Mouse (Mus musculus): ENCODE measurements at regions not wholly inside any gene's neighbourhood (a gene's known extent, or its start where the extent isn't known, plus 50 kb on each side); places are given as distances from the start of the nearest gene placed in this dataset.
A peak's percentile ranks its signal among the peaks of the same experiment; 100 is the strongest.

- H3K4me1 ChIP-seq (ENCODE audit: insufficient read depth, low read length) = peaks cover 26% of the 10 kb centered on the region
- H3K36me3 ChIP-seq (ENCODE audit: insufficient read depth, low read length) = no peaks in the 10 kb centered on the region
- H3K4me3 ChIP-seq (ENCODE audit: low read length) = no peak overlapping the region
- H3K9ac ChIP-seq (replicated peaks; ENCODE audit: low read length) = no peak overlapping the region
- WGBS = 97% methylated on average over 5 of the region's 5 CpGs
- no peak overlapping the region for H3K27ac ChIP-seq (ENCODE audit: low read length)
- H3K4me2 ChIP-seq (replicated peaks; ENCODE audit: low read depth, low read length) = no peak overlapping the region
- no peaks in the 10 kb centered on the region for H3K9me3 ChIP-seq (ENCODE audit: low read length)
- no peaks in the 10 kb centered on the region for H3K27me3 ChIP-seq (ENCODE audit: insufficient read depth, low read length)
- no peak for ATAC-seq (ENCODE audit: low FRiP score, low TSS enrichment)
Measured at GRCm38 (mm10) chr4:84063755-84064154, 538.4 kb downstream of the Ccdc171 start.

- Histone ChIP-seq H3K27me3 (ENCODE audit: insufficient read depth, low read length) (no peaks in the 10 kb centered on the region), H3K9me3 (ENCODE audit: low read length) (no peaks in the 10 kb centered on the region), H3K4me2 (replicated peaks; ENCODE audit: low read depth, low read length) (no peak overlapping the region), H3K9ac (replicated peaks; ENCODE audit: low read length) (no peak overlapping the region), H3K36me3 (ENCODE audit: insufficient read depth, low read length) (no peaks in the 10 kb centered on the region), H3K4me3 (ENCODE audit: low read length) (no peak overlapping the region), H3K27ac (ENCODE audit: low read length) (no peak overlapping the region), H3K4me1 (ENCODE audit: insufficient read depth, low read length) (peaks cover 36% of the 10 kb centered on the region)
- 30% methylated on average over 13 of the region's 15 CpGs for WGBS
- peak; percentile 52; the same call in 1 of the 2 replicates for ATAC-seq (ENCODE audit: low FRiP score, low TSS enrichment)
Measured at GRCm38 (mm10) chr4:84064614-84065456, 539.5 kb downstream of the Ccdc171 start.

GRCm38 (mm10) chr4:84065457-84066124, 540.2 kb downstream of the Ccdc171 start:
- ATAC-seq (ENCODE audit: low FRiP score, low TSS enrichment) = no peak
- 50% methylated on average over 12 of the region's 12 CpGs for WGBS
- Histone ChIP-seq H3K36me3 (ENCODE audit: insufficient read depth, low read length) (no peaks in the 10 kb centered on the region), H3K4me3 (ENCODE audit: low read length) (no peak overlapping the region), H3K9ac (replicated peaks; ENCODE audit: low read length) (no peak overlapping the region), H3K27me3 (ENCODE audit: insufficient read depth, low read length) (no peaks in the 10 kb centered on the region), H3K27ac (ENCODE audit: low read length) (no peak overlapping the region), H3K4me1 (ENCODE audit: insufficient read depth, low read length) (peaks cover 40% of the 10 kb centered on the region), H3K9me3 (ENCODE audit: low read length) (no peaks in the 10 kb centered on the region), H3K4me2 (replicated peaks; ENCODE audit: low read depth, low read length) (no peak overlapping the region)

GRCm38 (mm10) chr4:84067931-84068575, 542.7 kb downstream of the Ccdc171 start:
- H3K27me3 ChIP-seq (ENCODE audit: insufficient read depth, low read length) = no peaks in the 10 kb centered on the region
- no peaks in the 10 kb centered on the region for H3K36me3 ChIP-seq (ENCODE audit: insufficient read depth, low read length)
- peak overlapping the region; percentile 75 for H3K27ac ChIP-seq (ENCODE audit: low read length)
- WGBS = 57% methylated on average over 14 of the region's 14 CpGs
- peak; percentile 73 for ATAC-seq (ENCODE audit: low FRiP score, low TSS enrichment)
- H3K4me1 ChIP-seq (ENCODE audit: insufficient read depth, low read length) = peaks cover 43% of the 10 kb centered on the region
- peak overlapping the region; percentile 7; the same call in 1 of the 2 replicates for H3K4me2 ChIP-seq (replicated peaks; ENCODE audit: low read depth, low read length)
- no peaks in the 10 kb centered on the region for H3K9me3 ChIP-seq (ENCODE audit: low read length)
- H3K4me3 ChIP-seq (ENCODE audit: low read length) = no peak overlapping the region
- no peak overlapping the region for H3K9ac ChIP-seq (replicated peaks; ENCODE audit: low read length)

- Histone ChIP-seq H3K27me3 (ENCODE audit: insufficient read depth, low read length) (no peaks in the 10 kb centered on the region), H3K9me3 (ENCODE audit: low read length) (no peaks in the 10 kb centered on the region), H3K4me3 (ENCODE audit: low read length) (no peak overlapping the region), H3K9ac (replicated peaks; ENCODE audit: low read length) (no peak overlapping the region), H3K4me1 (ENCODE audit: insufficient read depth, low read length) (peaks cover 43% of the 10 kb centered on the region), H3K36me3 (ENCODE audit: insufficient read depth, low read length) (no peaks in the 10 kb centered on the region), H3K27ac (ENCODE audit: low read length) (peak overlapping the region; percentile 64), H3K4me2 (replicated peaks; ENCODE audit: low read depth, low read length) (no peak overlapping the region)
- ATAC-seq (ENCODE audit: low FRiP score, low TSS enrichment) = no peak
- WGBS = 23% methylated on average over 11 of the region's 11 CpGs
Measured at GRCm38 (mm10) chr4:84068947-84069663, 543.8 kb downstream of the Ccdc171 start.

GRCm38 (mm10) chr4:84069681-84070080, 544.3 kb downstream of the Ccdc171 start:
- ATAC-seq (ENCODE audit: low FRiP score, low TSS enrichment) = no peak
- no peaks in the 10 kb centered on the region for H3K27me3 ChIP-seq (ENCODE audit: insufficient read depth, low read length)
- no peak overlapping the region for H3K4me3 ChIP-seq (ENCODE audit: low read length)
- H3K9me3 ChIP-seq (ENCODE audit: low read length) = no peaks in the 10 kb centered on the region
- H3K9ac ChIP-seq (replicated peaks; ENCODE audit: low read length) = no peak overlapping the region
- peaks cover 43% of the 10 kb centered on the region for H3K4me1 ChIP-seq (ENCODE audit: insufficient read depth, low read length)
- WGBS = 64% methylated on average over 13 of the region's 13 CpGs
- peak overlapping the region; percentile 64 for H3K27ac ChIP-seq (ENCODE audit: low read length)
- H3K4me2 ChIP-seq (replicated peaks; ENCODE audit: low read depth, low read length) = no peak overlapping the region
- H3K36me3 ChIP-seq (ENCODE audit: insufficient read depth, low read length) = no peaks in the 10 kb centered on the region

GRCm38 (mm10) chr4:84070089-84070488, 544.7 kb downstream of the Ccdc171 start:
- Histone ChIP-seq H3K36me3 (ENCODE audit: insufficient read depth, low read length) (no peaks in the 10 kb centered on the region), H3K27me3 (ENCODE audit: insufficient read depth, low read length) (no peaks in the 10 kb centered on the region), H3K27ac (ENCODE audit: low read length) (peak overlapping the region; percentile 64), H3K9me3 (ENCODE audit: low read length) (no peaks in the 10 kb centered on the region), H3K4me1 (ENCODE audit: insufficient read depth, low read length) (peaks cover 38% of the 10 kb centered on the region), H3K4me3 (ENCODE audit: low read length) (no peak overlapping the region), H3K4me2 (replicated peaks; ENCODE audit: low read depth, low read length) (no peak overlapping the region), H3K9ac (replicated peaks; ENCODE audit: low read length) (no peak overlapping the region)
- 55% methylated on average over 4 of the region's 4 CpGs for WGBS
- ATAC-seq (ENCODE audit: low FRiP score, low TSS enrichment) = no peak

GRCm38 (mm10) chr4:84072096-84072495, 546.8 kb downstream of the Ccdc171 start:
- Histone ChIP-seq H3K9me3 (ENCODE audit: low read length) (no peaks in the 10 kb centered on the region), H3K9ac (replicated peaks; ENCODE audit: low read length) (no peak overlapping the region), H3K27ac (ENCODE audit: low read length) (no peak overlapping the region), H3K4me2 (replicated peaks; ENCODE audit: low read depth, low read length) (no peak overlapping the region), H3K27me3 (ENCODE audit: insufficient read depth, low read length) (no peaks in the 10 kb centered on the region), H3K36me3 (ENCODE audit: insufficient read depth, low read length) (no peaks in the 10 kb centered on the region), H3K4me1 (ENCODE audit: insufficient read depth, low read length) (peaks cover 28% of the 10 kb centered on the region), H3K4me3 (ENCODE audit: low read length) (no peak overlapping the region)
- WGBS = 58% methylated on average over 5 of the region's 5 CpGs
- no peak for ATAC-seq (ENCODE audit: low FRiP score, low TSS enrichment)

- no peak overlapping the region for H3K9ac ChIP-seq (replicated peaks; ENCODE audit: low read length)
- 95% methylated on average over 1 of the region's 1 CpGs for WGBS
- no peak for ATAC-seq (ENCODE audit: low FRiP score, low TSS enrichment)
- no peaks in the 10 kb centered on the region for H3K27me3 ChIP-seq (ENCODE audit: insufficient read depth, low read length)
- no peak overlapping the region for H3K4me3 ChIP-seq (ENCODE audit: low read length)
- no peak overlapping the region for H3K27ac ChIP-seq (ENCODE audit: low read length)
- H3K4me1 ChIP-seq (ENCODE audit: insufficient read depth, low read length) = no peaks in the 10 kb centered on the region; the same call in 1 of the 2 replicates
- H3K4me2 ChIP-seq (replicated peaks; ENCODE audit: low read depth, low read length) = no peak overlapping the region
- H3K36me3 ChIP-seq (ENCODE audit: insufficient read depth, low read length) = no peaks in the 10 kb centered on the region
- no peaks in the 10 kb centered on the region for H3K9me3 ChIP-seq (ENCODE audit: low read length)
Measured at GRCm38 (mm10) chr4:84076526-84076925, 551.2 kb downstream of the Ccdc171 start.

Measured in kidney, embryonic 16.5 days (tissue).